Mouse (Mus musculus) left cerebral cortex, postnatal 4 days (tissue): ENCODE data around the gene Tmc8. TPM values are rescaled to one million over a fixed set of nuclear protein-coding genes. Genes with fewer than 3 reads are reported as not detected.
"Not testable (repeated sequence)": the region's sequence is repeated elsewhere in the genome, so short reads cannot be mapped to it uniquely, and the experiment has no call there.

Source experiments
- DNase-seq: peaks from one replicate; pipeline ENCODE4 v3.0.0-alpha.2; 2022
- intact Hi-C: fragments of 180-260 bp; cut with DNase I; formaldehyde crosslinking; loops from one replicate; pipeline ENCODE4 v1.15.1; 2025
- total RNA-seq, 2 experiments: library from RNA; stranded (reverse); gene quantifications; 2 replicates each; pipeline ENCODE4 v1.2.3; 2021

The Tmc8 gene
- total RNA-seq, 2 experiments from 2014 or later = 1.2 to 1.5 TPM

DNA sequence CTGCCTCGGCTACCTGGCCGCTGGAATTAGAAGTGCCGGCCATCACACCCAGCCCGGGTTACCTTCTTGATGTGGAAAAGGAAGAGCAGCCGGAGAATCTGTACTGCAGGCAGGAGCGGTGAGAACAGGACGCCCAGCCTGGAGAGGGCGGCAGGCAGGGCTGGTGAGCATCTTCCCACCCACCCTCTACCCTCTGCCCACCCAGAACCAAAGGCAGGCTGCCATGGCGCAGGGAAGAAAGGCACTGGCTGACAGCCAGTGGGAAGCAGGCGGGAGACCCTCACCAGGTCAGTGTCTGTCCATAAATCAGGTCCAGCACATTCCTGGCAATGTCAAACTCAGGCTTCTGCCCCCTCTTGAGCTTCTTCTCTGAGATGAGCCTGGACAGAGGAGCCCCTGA lies 11.5 kb upstream of the Tmc8 start:
- peak; percentile 64 for DNase-seq
- intact Hi-C loops = no loop called here

DNA sequence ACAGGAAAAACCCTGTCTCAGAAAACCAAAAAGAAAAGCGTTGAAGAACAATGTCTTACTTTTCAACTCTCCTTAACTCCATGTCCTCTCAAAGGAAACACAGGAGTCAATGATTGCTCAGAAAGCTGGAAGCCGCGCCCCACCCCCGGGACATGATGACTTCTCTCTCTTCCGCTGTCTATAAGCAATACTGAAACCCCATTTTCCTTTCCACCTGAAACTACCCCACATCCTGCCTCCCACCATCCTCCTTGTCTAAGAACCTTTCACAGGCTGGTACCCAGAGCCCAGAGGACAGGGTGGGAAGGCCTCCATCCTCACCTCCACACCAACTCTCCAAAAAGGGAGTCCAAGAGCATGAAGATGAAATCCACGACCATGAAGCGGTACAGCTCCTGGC lies 9.5 kb upstream of the Tmc8 start:
- no peak for DNase-seq
- intact Hi-C loops = no loop called here

DNA sequence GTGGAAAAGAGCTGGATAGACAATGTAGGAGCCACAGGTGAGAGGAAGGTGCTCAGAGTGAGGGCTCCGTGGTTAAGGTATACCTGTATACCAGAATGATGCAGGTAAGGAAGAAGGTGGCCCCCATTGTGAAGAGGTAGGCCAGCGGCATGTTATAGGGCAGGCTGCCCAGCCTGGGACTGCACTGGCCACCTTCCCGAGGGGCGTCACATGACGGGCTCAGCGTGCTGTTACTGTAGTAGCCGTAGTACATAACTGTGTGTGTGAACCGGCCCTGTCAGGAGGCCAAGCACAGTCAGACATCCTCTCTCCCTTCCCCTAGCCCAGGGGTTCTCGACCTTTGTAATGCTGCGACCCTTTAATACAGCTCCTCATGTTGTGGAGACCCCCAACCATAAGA lies 7.0 kb upstream of the Tmc8 start:
- DNase-seq = no peak
- intact Hi-C loops = no loop called here

DNA sequence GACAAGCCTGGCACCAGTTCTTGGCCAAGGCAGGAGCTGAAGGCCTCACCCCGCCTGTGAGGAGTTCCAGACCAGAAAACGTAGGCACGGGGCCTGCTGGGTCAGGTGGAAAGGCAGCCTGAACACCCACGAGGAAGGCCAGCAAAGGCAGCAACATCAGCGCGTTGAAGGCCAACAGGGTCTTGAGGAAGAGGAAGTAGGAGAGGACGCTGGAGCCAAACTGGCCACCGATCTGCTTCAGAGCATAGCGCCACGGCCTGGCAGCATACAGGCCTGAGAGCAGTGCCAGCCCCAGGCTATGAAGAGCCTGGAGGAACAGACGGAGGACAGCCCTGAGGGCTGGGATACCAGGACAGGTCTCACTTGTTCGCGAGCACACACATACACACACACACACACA lies 6.3 kb upstream of the Tmc8 start:
- intact Hi-C loops = no loop called here

DNA sequence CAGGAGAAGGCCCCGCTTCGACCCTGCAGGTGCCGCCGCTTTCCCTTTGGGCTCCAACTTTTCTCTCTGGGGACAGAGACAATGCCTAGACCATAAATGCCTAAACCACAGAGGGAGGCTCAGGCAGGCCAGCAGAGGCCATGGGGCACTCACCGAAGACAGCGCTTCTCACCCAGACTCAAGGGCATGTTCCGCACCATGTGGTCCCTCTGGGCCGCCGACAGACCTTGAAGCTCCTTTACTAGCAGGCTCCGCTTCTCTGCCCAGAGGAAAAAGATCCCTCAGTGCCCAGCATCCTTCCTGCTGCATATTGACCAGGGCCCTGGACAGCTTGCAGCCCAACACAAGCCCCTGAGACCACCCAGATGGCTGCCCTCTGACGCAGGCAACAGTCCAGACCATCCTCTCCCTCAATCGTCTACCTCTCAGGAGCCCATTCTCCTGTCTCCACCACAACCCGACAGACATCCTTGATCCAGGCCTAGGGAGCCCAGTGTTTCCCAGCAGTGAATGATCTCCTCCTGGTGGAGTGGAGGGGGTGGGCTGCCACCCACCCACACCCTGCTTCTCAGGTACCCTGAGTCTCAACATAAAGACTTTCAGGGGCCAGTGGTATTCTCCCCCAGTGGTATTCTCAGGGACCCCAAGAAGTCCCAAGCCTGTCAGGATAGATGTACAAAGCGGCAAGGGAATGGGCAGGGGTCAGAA lies 5.6 kb upstream of the Tmc8 start:
- no peak for DNase-seq
- intact Hi-C loops = no loop called here

More for the DNA sequence above, 6.3 kb upstream of the Tmc8 start:
- no peak for DNase-seq

DNA sequence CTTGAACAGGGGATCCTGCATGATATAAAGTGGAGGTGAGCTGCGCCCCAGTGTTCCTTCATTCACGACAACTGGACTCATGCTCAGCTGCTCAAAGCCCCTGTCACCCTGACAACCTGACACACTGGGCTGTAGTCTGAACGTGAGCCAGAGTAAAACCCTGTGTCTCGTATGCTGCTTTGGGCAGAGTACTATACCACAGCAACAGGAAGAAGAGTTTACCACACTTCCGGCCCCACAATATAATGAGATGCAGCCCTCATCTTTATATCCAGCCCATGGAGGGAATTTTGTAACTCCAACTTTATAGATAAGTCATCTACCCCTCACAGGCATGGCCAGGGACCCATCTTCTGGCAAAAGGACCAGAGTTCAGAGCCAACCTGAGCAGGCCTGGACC lies 4.8 kb upstream of the Tmc8 start:
- no peak for DNase-seq
- intact Hi-C loops = no loop called here

DNA sequence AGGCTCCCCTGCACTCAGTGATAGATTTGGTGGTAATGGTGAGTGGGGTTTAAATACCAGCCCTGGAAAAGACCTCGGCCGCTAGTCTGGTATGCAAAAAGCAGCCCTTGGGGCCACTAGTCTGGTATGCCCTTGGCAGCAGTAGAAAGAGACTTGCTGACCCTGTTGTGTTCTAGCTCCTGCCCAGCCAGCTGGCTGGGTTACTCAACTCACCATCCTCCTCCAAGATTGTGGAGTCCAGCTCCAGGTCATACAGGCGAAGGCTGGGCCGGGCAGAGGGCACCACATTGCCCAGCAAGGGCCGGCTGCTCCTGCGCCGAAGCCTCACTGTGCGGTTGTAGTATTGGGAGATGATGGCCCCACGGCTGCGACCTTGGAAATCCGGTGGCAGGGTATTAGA lies 3.8 kb upstream of the Tmc8 start:
- intact Hi-C loops = no loop called here
- no peak for DNase-seq

DNA sequence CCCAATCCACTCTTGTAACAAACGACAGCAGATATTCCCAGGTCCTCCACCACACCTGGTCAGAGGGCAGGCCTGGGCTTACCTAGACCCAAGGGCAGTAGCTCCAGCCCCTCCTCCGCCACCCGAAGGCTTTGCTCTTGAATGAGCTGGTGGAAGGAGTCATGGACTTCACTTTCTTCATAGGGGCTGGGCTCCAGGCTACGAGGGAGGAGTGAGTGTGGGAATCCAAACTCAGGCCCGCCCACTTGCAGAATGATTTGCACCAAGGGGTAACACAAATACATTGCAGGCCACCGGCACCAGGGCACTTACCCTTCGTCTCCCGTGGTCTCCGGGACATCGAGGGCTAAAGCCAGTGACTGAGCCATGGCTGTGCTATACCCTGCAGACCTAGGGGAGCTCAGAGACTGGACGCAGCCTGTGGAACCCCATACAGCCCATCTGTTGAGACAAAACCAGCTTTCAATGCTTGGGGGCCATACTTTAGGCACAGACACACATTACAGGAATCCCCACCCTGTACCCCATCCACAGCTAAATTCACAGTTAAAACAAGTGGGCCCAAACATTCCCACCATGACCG lies 2.9 kb upstream of the Tmc8 start:
- DNase-seq = no peak
- intact Hi-C loops = no loop called here

DNA sequence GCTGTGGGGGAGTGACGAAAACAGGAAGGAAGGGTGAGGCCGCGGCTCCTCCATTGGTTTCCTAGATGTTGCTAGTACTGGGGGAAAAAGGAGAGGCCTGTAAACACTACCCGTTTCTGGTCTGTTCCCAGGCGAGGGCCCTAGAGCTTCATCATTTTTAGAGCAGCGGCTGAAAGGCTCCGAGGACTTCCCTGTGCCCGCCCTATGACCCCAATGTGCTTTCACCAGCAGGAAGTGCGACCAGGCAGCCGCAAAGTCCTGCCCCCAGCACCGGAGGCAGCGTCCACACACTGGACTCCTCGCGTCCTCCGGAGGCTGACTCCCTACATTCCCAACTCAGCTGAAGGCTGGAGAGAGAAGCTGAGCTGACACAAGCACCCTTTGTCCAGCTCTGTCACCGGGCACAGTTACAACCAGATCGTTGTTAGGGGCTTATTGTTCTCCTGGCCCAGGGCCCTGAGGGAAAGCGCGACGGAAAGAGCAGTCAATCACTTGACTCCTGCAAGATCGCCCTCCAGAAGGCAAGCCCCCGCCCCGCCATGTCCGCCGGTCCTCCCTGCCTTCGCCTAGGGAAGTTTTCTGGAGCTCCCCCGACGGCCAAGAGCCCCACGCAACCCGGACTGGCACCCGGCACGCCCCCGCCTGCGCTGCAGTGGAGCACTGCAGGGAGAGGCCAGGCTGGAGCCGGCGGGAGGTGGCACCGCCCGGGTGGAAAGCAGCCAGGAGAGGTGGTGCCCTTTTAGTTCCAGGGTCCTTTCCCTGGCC lies 2.3 kb upstream of the Tmc8 start:
- peak; percentile 55 for DNase-seq
- intact Hi-C loops = no loop called here

DNA sequence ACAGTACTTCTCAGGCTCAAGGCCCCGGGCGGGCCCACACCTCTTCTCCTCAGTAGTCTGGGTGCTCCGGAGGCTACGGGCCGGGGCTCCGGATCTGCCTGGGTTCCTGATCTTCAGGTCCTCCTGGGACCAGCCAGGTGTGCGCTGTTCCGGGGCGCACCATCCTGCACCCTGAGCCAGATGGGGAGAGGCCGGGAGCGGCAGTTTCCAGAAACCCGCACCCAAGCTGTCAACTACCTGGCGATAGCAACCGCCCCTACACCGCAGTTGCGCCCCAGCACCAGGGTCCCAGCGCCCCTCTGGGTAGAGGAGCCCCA lies 1.7 kb upstream of the Tmc8 start:
- intact Hi-C loops = no loop called here
- no peak for DNase-seq

DNA sequence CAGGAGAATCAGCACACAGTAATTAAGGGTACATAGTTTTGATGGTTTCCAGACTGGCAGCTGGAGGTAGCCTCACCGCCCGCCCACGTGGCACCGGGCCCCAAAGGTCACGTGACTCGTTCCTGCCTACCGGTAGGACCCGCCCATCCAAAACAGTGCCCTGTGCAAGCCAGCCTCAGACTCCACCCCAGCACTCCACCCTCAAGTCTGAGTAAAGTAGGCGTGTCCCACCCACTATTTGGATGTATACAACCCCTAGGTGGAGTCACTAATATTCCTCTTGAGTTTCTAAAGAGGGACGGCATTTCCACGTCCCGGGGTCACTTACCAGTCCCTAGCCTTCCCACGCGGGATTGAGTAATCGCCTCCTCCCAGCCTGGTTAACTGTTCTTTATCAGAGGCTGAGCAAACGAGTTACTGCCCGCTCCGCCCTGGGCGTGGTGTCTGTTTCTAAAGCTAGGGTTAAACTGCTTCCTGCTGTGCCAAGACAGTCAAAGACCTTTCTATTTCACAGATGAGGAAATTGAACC lies 1.2 kb upstream of the Tmc8 start:
- intact Hi-C loops = no loop called here
- DNase-seq = peak; percentile 58

DNA sequence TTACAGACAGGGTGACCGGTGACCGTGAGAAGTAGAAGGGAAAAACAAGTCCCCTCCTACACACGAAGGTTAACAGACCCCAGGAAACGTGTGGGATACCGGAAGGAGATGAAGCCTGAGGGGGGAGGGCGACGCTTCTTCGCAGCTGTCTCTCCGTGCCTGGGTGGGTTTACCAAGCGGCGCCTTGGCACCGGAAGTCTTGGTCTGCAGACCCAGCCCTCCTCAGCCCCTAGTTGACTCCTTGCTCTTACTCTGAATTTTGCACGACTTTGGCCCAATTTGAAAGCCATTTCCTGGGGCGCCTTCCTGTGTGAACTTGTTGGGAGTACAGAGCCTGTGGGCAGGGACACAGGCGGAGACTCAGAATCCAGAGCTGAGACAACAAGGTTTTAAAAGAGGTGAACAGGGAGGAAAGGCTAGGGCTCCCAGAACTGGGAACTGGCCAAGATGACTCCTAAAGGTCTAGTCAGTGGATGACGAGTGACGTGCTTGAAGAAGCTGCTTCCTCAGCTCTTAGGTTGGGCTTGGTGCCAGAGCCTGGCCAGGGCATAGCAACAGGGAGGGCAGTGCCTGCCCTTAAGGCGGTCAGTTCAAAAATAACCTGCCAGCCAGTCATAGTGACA lies 566 bp upstream of the Tmc8 start:
- intact Hi-C loops = no loop called here
- DNase-seq = peak; percentile 51

DNA sequence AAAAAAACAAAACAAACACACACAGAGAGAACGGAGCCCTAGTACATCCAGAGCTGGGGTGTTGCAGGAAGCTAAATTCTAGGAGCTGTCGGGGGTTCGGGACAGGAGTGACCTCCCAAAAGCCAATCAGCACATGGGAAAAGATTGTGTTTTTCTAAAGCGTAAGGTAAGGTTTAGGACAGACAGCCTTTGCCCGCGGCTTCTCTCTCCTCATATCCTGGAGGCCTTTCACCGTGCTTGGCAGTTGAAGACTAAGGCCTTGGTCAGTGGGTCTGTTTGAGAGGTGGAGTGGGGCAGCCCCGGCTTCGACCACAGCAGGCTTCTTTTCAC lies 794 bp downstream of the Tmc8 start:
- no peak for DNase-seq
- intact Hi-C loops = no loop called here

DNA sequence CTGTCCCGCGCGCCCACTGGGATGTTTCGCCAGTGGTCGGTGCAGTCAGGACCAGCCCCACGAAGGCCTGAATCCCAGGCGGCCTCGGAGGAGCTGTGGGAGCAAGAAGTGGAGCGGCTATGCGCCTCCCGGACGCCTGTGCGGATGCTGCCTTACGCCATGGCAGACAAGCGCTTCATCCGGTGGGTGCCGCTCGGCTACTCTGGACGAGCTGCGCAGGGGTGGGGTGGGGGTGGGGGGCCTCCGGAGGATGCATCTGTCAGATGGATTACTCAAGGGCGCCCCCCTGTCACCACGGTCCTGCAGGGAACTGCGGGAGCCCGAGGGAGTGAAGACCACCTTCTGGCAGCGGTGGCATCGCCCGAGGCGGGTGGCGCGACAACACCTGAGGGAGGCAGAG lies 1.2 kb downstream of the Tmc8 start:
- peak; percentile 77 for DNase-seq
- intact Hi-C loops = no loop called here

DNA sequence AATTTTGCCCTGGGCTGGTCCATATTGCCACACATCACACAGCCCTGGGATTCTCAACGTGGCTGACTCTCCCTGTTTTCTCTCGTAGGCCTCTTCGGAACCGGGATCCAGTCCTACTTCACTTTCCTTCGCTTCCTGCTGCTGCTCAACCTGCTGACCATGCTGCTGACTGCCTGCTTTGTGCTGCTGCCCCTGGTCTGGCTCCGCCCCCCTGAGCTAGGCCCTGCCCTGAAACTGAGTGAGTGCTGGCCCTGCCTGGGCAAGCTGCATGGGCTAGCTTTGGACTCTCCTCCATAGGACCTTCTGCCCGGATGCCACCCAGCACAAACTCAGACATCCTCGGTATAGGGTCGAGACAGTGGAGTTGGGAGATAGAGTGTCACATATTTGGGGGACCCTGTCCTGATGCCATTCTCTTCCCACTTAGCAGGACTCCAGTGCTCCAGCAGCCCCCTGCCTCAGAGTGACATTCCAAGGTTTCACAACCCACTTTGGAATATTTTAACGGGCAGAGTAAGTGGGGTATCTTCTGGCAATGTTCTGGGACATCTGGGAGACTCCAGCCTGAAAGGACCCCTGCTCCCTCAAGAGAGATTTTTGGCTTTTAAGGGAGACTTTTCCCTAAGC lies 1.9 kb downstream of the Tmc8 start:
- DNase-seq = no peak
- intact Hi-C loops = no loop called here

DNA sequence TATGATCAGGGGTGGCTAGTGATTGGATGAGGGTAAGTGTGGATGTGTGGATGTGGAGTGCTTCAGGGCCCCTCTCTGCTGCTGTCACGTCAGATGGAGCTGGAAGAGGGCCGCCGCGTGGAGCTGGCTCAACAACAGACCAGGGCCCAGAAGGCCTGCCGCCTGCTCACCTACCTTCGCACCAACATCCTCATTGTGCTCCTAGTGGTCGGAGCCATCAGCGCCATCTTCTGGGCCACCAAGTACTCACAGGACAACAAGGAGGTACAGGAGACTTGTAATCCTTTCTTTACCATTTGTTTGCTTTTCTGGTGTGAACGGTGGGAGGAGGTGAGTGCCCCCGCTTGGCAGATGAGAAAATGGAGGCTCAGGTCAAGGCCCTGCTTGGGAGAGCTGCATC lies 4.4 kb downstream of the Tmc8 start:
- intact Hi-C loops = no loop called here
- peak; percentile 76 for DNase-seq

DNA sequence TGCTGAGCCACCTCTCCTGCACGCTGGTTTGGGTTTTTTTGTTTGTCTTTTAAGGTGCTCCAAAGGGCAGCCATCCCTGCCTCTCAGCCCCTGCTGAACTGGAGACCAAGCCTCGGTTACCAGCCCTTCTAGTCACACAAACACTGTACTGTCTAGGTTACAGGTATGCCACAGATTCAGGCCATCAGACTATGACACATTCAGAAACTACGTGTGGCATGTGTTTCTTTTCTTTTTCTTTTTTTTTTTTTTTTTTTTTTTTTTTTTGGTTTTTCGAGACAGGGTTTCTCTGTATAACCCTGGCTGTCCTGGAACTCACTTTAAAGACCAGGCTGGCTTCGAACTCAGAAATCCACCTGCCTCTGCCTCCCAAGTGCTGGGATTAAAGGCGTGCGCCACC lies 6.6 kb downstream of the Tmc8 start:
- DNase-seq, intact Hi-C loops: not testable (repeated sequence)

DNA sequence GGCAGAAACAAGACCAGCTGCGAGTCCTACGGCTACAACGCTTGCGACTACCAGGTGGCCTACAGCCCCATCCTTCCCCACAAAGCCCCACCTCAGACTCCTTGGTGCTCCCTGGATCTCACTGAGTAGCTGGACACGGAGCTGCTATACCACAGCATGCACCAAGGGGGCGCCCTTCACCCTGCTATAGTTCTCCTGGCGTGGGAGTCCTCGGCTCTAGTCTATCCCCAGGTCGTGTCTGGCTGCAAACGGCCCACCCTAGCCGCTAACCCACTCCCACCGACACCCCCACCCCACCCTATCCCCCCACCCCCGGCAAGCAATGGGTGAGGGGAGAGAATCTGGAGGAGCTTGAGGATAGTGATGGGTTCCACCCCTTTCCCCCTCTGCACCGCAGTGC lies 8.4 kb downstream of the Tmc8 start:
- peak; percentile 58 for DNase-seq
- intact Hi-C loops = no loop called here

DNA sequence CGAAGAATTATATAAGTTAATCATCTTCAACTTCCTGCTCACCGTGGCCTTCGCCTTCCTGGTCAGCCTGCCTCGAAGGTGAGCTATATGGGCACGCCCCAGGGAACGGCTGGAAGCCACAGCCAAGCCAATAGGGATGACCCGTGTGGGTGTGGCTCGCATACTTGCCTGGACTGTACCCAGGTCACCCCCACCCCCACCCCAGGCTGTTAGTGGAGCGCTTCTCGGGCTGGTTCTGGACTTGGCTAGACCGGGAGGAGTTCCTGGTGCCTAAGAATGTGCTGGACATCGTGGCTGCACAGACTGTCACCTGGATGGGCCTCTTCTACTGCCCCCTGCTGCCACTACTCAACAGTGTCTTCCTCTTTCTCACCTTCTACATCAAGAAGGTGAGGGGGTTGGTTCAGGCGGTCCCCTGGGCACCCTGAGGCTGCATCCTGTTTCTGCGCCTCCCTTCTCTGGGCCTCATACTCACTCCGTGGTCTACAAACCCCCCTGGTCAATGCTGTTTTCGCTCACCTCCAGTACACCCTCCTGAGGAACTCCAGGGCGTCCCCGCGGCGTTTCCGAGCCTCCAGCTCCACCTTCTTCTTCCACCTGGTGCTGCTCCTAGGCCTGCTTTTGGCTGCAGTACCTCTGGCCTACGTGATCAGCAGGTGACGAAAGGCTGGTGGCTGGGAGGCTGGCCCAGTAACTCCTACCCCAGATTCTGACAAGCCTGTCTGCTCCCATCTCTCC lies 9.0 kb downstream of the Tmc8 start:
- intact Hi-C loops = no loop called here
- DNase-seq = no peak

DNA sequence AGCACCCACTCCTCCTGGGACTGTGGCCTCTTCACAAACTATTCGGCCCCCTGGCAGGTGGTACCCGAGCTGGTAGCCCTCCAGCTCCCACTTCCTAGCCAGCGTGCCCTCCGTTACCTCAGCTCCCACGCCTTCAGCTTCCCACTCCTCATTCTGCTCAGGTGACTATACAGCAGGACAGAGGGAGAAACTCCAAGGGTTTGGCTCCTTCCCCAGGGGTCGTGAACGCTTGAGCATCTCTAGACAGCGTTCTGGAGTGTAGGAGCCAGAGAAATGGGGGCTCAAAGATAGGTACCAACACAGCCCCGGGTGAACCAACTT lies 9.5 kb downstream of the Tmc8 start:
- DNase-seq = no peak
- intact Hi-C loops = no loop called here
